Mouse (Mus musculus): ENCODE measurements around the gene Dcaf7.

- TF ChIP-seq POLR2A (IDR thresholded peaks at IDR 0.05; ENCODE audit: borderline replicate concordance, control insufficient read depth, low read depth, low read length), result no peak
- TF ChIP-seq CTCF (IDR thresholded peaks at IDR 0.05; ENCODE audit: control insufficient read depth, insufficient read depth, low read length), result no peak
Observed at GRCm38 (mm10) chr11:106084911-106085561, 48.4 kb downstream of the Dcaf7 start.
